Mouse (Mus musculus): ENCODE measurements at regions not wholly inside any gene's neighbourhood (a gene's known extent, or its start where the extent isn't known, plus 50 kb on each side); places are given as distances from the start of the nearest gene placed in this dataset.

DNA sequence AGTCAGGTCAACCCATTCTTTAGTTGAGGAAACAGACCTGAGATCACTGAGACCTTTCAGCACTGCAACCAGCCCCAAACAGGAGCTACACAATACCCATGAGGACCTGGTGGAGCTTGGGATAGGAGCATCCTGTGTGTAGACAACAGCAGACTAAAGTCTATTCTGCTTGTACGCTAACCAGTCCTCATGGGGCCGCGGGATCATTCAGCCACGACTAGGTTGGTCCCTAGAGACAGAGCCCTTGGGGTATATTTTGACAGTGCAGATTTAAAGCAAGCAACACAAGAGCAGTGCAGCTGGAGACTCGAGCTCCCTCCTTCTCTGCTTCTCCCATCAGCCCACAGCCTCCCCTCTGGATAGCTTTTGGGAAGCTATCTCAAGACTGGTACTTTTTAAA, 51.7 kb upstream of the Ankrd34c start:
- no peak for DNase-seq (ENCODE audit: low read depth, low spot score)

DNA sequence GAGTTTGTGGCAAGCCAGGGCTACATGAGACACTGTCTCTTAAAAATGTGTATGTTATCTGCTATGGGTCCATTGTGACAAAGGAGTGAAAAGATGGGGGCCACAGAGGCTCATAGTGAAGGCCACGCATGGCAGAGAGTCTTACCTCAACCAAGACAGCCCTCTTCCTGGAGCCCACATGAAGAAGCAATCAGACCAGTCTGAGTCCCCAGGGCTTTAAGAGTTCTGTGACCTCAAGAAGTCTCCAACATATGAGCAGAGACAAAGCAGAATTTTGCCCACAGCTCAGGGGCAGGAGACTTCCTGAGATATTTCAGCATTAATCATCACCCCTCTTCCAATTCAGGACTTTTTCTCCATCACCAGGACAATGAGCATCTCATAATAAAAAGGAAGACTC, 50.4 kb upstream of the Ankrd34c start:
- no peak for DNase-seq (ENCODE audit: low read depth, low spot score)
